Mouse (Mus musculus): Measurements from ENCODE around the gene Zfp628.

The Zfp628 gene

GRCm38 (mm10) chr7:4918681-4919080 lies 3.7 kb downstream of the Zfp628 start:
- no peak for DNase-seq (ENCODE audit: low spot score in 2 of 2)

GRCm38 (mm10) chr7:4919096-4919495 lies 4.1 kb downstream of the Zfp628 start:
- no peak for DNase-seq (ENCODE audit: low spot score in 2 of 2)

DNA sequence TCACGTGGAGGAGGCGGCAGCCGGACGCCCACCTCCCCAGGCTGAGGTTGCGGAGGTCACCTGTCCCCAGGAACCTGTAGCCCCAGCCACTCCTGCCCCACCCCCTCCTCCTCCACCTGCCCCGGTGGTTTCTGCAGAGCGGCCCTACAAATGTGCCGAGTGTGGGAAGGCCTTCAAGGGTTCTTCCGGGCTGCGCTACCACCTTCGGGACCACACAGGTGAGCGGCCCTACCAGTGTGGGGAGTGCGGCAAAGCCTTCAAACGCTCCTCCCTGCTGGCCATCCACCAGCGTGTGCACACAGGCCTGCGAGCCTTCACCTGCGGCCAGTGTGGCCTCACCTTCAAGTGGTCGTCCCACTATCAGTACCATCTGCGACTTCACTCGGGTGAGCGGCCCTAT lies 5.0 kb downstream of the Zfp628 start:
- DNase-seq (ENCODE audit: low spot score in 2 of 2), result no peak

DNA sequence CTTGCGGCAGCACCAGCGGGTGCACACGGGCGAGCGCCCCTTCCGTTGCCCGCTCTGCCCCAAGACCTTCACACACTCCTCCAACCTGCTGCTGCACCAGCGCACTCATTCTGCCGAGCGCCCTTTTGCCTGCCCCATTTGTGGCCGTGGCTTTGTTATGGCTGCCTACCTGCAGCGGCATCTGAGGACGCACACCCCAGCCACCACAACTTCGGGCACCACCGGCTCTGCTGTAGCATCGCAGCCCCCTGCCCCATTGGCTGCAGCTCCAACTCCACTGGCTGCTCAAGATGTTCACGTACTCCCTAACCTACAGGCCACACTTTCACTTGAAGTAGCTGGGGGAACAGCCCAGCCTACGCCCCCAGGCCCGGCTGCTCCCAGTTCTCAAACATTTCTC lies 5.5 kb downstream of the Zfp628 start:
- no peak for DNase-seq (ENCODE audit: low spot score in 2 of 2)

DNA sequence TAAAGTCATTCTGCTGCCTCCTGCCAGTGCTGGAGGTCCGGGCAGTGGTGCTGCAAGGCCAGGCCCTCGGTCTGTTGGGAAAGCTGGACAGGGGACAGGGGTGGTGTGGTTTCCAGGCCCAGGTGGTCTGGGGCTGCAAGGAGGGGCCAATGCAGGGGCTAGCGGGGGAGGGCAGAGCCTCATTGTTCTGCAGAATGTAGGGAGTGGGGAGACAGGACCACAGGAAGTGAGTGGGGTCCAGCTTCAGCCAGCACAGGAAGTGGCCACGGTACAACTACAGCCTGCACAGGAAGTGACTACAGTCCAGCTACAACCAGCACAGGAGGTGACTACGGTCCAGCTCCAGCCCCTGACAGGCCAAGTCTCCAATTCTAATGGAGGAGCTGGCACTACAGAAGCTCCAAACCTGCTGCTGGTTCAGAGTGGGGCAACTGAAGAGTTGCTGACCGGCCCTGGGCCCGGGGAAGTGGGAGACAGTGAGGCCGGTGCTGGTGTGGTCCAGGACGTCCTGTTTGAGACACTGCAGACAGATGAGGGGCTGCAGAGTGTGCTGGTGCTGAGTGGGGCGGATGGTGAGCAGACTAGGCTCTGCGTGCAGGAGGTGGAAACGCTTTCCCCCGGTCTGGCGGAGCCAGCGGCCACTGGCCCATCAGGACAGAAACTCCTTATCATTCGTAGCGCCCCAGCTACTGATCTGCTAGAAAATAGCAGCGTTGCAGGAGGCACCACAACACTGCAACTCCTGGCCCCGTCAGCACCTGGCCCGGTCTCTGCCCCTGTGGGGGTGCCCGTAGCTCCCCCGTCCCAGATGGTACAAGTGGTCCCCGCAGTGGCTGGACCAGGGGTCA lies 6.2 kb downstream of the Zfp628 start:
- peak in 1 of 2 experiments; percentile 37 for DNase-seq (ENCODE audit: low spot score in 2 of 2)

DNA sequence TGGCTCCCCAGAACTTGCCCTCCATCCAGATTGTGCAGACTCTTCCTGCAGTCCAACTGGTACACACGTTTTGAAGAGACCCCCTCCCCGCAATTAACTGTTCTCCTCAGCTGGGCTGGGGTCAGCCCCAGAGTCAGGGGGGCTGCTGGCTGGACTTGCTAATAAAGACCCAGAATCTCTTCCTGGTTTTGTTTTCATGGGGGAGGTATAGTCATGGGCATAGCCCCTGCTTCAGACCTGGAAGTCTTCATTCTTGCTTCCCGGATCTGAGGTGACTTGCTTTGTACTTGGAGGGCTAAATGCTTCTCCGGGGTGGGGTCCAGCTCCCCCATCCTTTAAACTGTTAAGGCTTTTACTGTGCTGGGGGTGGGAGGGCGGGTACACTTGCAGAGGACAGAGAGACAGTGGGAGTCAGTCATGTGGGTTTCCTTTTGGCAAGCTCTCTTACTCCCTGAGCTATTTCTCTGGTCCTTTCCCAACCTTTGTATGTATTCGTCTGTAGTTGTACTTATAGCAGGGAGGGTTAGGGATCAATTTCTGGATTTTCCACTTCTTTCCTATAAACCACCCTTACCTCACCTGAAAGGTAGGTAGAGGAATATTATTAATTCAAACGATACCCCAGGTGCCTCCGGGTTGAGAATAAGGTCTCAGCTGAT lies 6.9 kb downstream of the Zfp628 start, which contains the start of gene Nat14:
Gene Nat14, plus strand, starts transcription at position 205 of the 659 bp plus-strand sequence.
- DNase-seq (ENCODE audit: low spot score in 2 of 2), result no peak

DNA sequence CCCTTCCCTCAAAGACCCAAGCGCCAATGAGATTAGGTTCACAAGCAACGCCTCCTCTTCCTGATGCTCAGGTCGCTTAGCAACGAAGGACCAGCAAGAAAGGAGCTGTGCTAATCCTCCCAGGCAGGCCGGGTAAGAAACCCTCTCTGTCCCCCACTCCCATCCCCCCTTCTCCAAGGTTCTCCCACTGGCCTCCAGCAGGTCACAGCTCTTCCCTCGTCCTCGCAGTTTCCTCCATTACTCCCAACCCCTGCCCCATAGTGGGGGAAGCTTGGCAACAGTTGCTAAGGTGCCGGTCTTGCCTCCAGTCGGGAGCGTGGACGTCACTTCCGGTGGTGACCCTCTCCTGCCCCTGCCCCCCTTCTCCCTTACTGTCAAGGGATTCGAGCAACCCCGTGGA lies 7.5 kb downstream of the Zfp628 start:
- peak; percentile 94 to 96 for DNase-seq (ENCODE audit: low spot score in 2 of 2)

DNA sequence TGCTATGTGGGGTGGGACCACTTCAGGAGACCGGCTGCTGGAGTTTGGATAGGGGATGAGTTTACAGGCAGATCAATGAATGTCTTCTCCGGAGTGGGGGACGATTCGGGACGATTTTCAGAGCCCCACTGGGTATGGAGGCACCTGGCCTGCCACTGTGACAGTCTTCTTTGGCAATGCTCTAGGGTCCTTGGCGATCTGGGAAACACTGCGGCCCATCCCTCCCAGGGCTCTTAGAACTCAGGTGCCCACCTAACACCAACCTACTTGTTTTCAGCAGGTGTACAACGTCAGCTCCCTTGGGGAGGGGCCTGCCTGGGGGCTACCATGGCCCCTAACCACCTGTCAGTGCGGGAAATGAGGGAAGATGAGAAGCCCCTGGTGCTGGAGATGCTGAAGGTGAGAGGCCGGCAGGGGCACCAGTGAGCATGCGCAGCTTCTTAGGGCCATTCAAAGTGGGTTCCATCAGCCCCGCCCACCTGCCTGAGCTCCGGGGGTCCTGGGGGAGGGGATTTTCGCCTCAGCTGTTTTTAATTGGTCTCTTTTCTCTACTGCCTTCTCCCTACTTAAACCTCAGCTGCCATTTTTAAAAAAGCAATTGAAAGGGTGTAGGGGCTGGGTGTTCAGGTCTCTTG lies 8.0 kb downstream of the Zfp628 start:
- peak; percentile 93 for DNase-seq (ENCODE audit: low spot score in 2 of 2)

- DNase-seq (ENCODE audit: low spot score in 2 of 2), result peak; percentile 75 to 76
These were observed 8.8 kb downstream of the Zfp628 start for GRCm38 (mm10) chr7:4923586-4924364.

GRCm38 (mm10) chr7:4924483-4924882 lies 9.5 kb downstream of the Zfp628 start:
- no peak for DNase-seq (ENCODE audit: low spot score in 2 of 2)

GRCm38 (mm10) chr7:4924891-4925301 lies 9.9 kb downstream of the Zfp628 start:
- no peak for DNase-seq (ENCODE audit: low spot score in 2 of 2)

DNA sequence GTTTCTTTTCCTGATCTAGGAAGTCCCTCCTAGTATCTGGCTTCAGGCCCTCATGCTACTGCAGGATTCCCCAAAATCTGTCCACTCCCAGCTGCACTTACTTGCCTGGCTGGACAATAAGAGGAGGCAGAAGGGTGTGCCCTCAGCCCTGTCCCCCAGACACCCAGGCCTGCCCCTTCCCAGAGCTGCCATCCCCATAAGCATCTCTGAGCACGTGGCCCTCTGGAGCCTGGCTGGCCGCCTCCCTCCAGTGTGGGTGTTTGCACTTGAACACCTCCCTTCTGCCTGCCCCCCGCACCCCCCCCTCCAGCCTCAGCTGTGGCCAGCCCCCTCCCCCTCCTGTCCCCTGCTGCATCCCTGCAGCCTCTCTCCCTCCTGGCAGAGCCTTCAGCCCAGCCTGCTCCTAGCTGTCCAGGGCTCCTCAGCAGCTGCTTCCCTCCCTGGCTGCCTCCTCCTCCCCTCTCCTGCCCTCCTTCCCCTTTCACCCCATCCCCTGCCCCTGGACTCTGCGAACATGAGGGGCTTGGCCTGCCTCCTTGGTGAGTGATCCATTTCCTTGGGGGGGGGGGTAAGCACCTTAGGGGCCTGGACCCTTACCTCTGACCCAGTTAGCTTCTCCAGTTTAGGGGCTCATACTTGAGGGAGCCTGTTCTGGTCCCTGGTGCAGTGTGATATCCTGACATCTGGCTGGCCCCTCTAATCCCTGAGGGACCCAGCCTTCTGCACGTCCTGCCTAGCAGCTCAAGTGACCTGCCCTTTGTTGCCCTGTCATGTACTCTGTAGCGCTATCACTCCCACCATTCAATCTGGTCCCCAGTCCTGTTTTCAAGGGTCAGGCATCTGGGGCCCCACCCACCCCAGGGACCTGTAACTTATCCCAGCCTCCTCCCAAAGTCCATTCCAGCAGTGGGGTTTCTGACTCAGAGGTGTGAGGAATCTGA lies 10.7 kb downstream of the Zfp628 start, which contains the start of gene Ssc5d:
Gene Ssc5d, plus strand, starts transcription at position 345 of the 941 bp plus-strand sequence.
- DNase-seq (ENCODE audit: low spot score in 2 of 2), result peak; percentile 49 to 56

- no peak for DNase-seq (ENCODE audit: low spot score in 2 of 2)
These were observed 11.8 kb downstream of the Zfp628 start for GRCm38 (mm10) chr7:4926849-4927248.

DNA sequence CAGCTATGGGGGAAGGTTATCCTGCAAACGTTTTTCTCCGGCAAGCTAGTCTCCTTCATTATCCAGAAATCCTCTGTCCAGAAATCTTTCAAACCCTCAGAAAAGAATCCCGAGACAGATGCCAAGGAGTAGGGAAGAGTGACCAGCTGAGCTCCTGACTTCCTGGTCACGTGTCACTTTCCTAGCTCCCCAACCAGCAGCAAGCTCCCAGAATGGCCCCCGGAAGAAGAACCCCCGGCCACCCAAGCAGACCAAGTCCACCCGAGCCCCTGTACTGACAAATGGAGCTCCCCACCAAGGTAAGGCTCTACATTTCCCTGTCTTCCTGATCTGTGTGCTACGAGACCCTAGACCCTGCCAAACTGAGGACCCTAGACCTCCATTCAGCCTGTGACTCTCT lies 12.7 kb downstream of the Zfp628 start:
- no peak for DNase-seq (ENCODE audit: low spot score in 2 of 2)

- DNase-seq (ENCODE audit: low spot score in 2 of 2), result no peak
These were observed 13.3 kb downstream of the Zfp628 start for GRCm38 (mm10) chr7:4928323-4928722.

- no peak for DNase-seq (ENCODE audit: low spot score in 2 of 2)
These were observed 18.1 kb downstream of the Zfp628 start for GRCm38 (mm10) chr7:4933103-4933502.

- no peak for DNase-seq (ENCODE audit: low spot score in 2 of 2)
These were observed 19.3 kb downstream of the Zfp628 start for GRCm38 (mm10) chr7:4934160-4934914.

- DNase-seq (ENCODE audit: low spot score in 2 of 2), result no peak
These were observed 21.8 kb downstream of the Zfp628 start for GRCm38 (mm10) chr7:4936832-4937231.

DNA sequence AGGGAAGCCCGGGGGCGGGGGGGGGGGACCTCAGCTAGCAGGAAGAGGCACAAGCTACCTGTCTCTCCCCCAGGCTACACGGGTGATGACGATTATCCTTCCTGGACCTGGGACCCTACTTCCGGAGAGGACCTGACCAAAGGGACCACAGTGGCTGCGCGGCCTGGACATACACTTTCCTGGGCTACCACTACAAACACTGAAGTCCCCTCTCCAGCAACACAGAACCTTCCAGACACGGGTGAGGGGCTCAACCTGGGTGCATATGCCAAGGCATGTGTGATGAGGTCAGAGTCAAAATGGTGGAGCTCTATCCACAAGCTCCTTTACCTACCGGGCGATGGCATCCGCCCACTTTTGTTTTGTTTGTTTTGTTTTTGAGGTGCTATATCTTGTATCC lies 22.4 kb downstream of the Zfp628 start:
- no peak for DNase-seq (ENCODE audit: low spot score in 2 of 2)

- peak in 1 of 2 experiments; percentile 75 for DNase-seq (ENCODE audit: low spot score in 2 of 2)
These were observed 23.4 kb downstream of the Zfp628 start for GRCm38 (mm10) chr7:4938456-4938855.
